Mouse (Mus musculus) spleen, adult 12 weeks (tissue): ENCODE measurements at regions not wholly inside any gene's neighbourhood (a gene's known extent, or its start where the extent isn't known, plus 50 kb on each side); places are given as distances from the start of the nearest gene placed in this dataset.
"Not testable (repeated sequence)": the region's sequence is repeated elsewhere in the genome, so short reads cannot be mapped to it uniquely, and the experiment has no call there.

Experiments
- DNase-seq: peaks from one replicate; pipeline ENCODE4 v3.0.0; 2022; ENCODE audit warnings: low spot score

GRCm38 (mm10) chr11:24296893-24297624 lies 219.2 kb downstream of the Bcl11a start:
- no peak for DNase-seq

- DNase-seq, result no peak
Observed at GRCm38 (mm10) chr11:24297763-24298162, 219.9 kb downstream of the Bcl11a start.

- no peak for DNase-seq
Observed at GRCm38 (mm10) chr11:24300351-24300750, 222.5 kb downstream of the Bcl11a start.

GRCm38 (mm10) chr11:24301201-24301600 lies 223.3 kb downstream of the Bcl11a start:
- no peak for DNase-seq

GRCm38 (mm10) chr11:24305145-24305553 lies 227.3 kb downstream of the Bcl11a start:
- no peak for DNase-seq

- DNase-seq, result no peak
Observed at GRCm38 (mm10) chr11:24305691-24306090, 227.8 kb downstream of the Bcl11a start.

- DNase-seq, result no peak
Observed at GRCm38 (mm10) chr11:24306101-24306500, 228.2 kb downstream of the Bcl11a start.

- no peak for DNase-seq
Observed at GRCm38 (mm10) chr11:24307601-24308252, 229.9 kb downstream of the Bcl11a start.

- no peak for DNase-seq
Observed at GRCm38 (mm10) chr11:24308253-24308633, 230.4 kb downstream of the Bcl11a start.

- no peak for DNase-seq
Observed at GRCm38 (mm10) chr11:24314046-24314445, 236.2 kb downstream of the Bcl11a start.

GRCm38 (mm10) chr11:24315582-24315981 lies 237.7 kb downstream of the Bcl11a start:
- DNase-seq, result no peak

GRCm38 (mm10) chr11:24316198-24316597 lies 238.3 kb downstream of the Bcl11a start:
- no peak for DNase-seq

GRCm38 (mm10) chr11:24317989-24318735 lies 240.3 kb downstream of the Bcl11a start:
- DNase-seq, result no peak

- no peak for DNase-seq
Observed at GRCm38 (mm10) chr11:24319222-24319621, 241.4 kb downstream of the Bcl11a start.

- not testable (repeated sequence) for DNase-seq
Observed at GRCm38 (mm10) chr11:24322412-24322811, 244.6 kb downstream of the Bcl11a start.

GRCm38 (mm10) chr11:24328481-24328880 lies 250.6 kb downstream of the Bcl11a start:
- DNase-seq, result no peak

- DNase-seq, result no peak
Observed at GRCm38 (mm10) chr11:24330366-24331124, 252.7 kb downstream of the Bcl11a start.

- DNase-seq, result no peak
Observed at GRCm38 (mm10) chr11:24332241-24332640, 254.4 kb downstream of the Bcl11a start.

GRCm38 (mm10) chr11:24333111-24333510 lies 255.3 kb downstream of the Bcl11a start:
- DNase-seq, result no peak

- no peak for DNase-seq
Observed at GRCm38 (mm10) chr11:24335256-24335655, 257.4 kb downstream of the Bcl11a start.

GRCm38 (mm10) chr11:24338111-24338510 lies 260.3 kb downstream of the Bcl11a start:
- DNase-seq, result no peak

GRCm38 (mm10) chr11:24339061-24339460 lies 261.2 kb downstream of the Bcl11a start:
- no peak for DNase-seq
